Mouse (Mus musculus) cerebellum, postnatal 14 days (tissue): ENCODE measurements around the gene Ino80.
"Not testable (repeated sequence)": the region's sequence is repeated elsewhere in the genome, so short reads cannot be mapped to it uniquely, and the experiment has no call there.

ENCODE experiments used
- DNase-seq, 2 experiments: peaks; one replicate each; pipeline ENCODE4 v3.0.0; 2021; ENCODE audit warnings: mixed read lengths in 2 of 2

Gene Ino80

GRCm38 (mm10) chr2:119477571-119478396, at the start of gene Ino80:
Ino80 (minus strand) TSS chr2:119477687.
- peak; percentile 99 for DNase-seq

DNA sequence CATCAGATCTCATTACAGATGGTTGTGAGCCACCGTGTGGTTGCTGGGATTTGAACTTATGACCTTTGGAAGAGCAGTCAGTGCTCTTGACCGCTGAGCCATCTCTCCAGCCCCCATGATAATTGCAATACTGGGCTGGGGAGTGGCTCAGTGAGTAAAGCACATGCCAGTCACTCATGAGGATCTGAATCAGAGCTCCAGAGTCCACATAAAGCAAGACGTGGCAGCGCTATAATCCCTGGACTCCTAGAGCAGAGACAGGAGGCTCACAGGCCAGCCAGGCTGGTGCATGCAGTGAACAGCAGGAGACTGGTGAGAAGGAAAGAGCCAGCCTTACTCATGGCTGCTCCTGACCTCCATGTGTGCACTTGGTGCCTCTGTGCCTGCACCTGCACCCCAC, 47.9 kb upstream of the Ino80 start:
- DNase-seq = no peak

- DNase-seq = no peak
Measured at GRCm38 (mm10) chr2:119523836-119524235, 46.3 kb upstream of the Ino80 start.

GRCm38 (mm10) chr2:119520550-119520949, 43.1 kb upstream of the Ino80 start:
- peak; percentile 3 to 5 for DNase-seq

DNA sequence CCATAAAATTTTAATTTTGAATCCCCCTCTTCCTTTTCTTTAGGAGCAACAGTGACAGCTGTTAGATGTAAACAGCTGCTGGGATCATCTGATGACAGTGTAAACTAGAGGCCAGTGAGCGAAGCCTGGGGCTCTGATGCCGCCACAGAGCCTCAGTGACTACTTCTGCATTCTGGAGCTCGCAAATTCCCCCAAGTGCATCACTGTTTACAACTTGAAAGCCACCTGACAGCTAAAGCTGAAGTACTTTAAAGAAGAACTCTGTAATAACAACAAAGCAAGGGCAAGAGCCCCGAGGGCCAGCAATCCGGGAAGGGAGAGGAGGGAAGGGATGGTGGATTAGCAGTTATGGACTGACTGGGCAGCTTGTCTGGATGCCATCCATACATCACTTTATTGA, 39.3 kb upstream of the Ino80 start:
- no peak for DNase-seq

DNA sequence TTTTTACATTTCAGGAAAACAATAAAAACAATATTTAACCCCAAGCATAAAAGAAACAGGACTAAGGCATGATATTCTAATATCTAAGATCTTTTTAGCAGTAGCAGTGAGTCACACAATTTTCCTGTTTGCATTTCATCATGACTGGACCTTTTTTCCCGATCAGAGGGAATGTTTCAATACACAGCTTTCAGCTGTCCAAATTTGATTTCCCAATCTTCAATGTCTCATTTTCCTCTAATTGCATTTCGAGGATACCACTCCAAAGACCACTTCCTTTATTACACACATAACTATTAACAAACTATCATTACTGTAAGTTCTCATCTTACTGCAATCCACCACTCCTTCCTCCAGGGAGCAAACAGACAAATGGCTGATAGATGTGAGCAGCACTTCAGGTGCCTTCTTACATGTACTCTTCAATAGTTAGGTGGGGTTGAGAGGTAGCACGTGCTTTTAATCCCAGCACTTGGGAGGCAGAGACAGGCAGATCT, 36.6 kb upstream of the Ino80 start:
- no peak for DNase-seq

- DNase-seq = no peak
Measured at GRCm38 (mm10) chr2:119512292-119512691, 34.8 kb upstream of the Ino80 start.

DNA sequence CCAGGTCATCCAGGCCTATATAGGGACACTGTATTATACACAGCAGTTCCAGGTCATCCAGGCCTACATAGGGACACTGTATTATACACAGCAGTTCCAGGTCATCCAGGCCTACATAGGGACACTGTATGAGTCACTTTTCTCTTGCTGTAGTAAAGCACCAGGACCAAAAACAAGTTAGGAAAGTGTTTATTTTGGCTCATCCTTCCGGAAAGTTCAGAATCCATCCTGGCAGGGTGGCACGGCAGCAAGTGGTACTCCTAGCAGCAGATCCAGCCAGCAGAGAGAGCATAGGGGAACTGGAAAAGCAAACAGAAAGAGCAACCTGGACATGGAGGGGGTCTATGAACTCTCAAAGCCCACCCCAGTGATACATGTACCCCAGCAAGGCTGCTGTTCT, 33.4 kb upstream of the Ino80 start:
- DNase-seq = no peak

DNA sequence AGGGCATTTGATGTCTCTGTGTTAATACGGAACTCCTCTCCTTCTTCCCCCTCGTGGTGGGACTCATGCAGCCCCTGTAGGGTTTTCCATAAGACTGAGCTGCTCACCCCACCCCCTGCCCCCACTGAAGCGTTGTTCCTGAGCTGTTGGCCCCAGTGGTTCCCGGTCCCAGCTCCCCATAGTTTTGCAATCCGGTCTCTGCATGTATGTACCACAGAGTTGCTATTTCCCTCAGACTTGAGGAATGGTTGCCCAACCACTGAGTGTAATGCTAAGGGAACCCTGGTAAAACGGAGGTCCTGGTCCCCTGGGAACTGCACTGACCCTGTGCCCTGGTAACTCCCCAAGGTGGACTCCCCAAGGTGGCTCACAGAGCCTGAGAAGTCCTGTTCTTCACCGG, 31.0 kb upstream of the Ino80 start:
- not testable (repeated sequence) for DNase-seq

DNA sequence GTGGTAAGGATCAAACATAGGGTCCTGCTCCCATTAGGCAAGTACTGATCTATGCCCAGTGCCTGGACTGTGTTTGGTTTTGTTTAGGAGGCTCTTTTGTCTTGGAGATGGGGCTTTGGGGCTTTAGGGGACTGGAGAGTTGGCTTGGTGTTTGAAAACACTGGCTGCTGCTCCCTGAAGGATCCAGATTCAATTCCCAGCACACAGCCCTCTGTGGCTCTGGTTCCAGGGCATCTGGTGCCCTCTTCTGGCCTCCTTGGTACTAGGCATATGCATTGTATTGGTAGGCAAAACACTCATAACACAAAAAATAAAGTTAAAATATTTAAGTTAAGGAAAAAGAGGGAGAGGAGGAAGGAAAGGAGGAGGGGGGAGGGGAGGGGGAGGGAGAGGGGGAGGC, 29.6 kb upstream of the Ino80 start:
- no peak for DNase-seq

GRCm38 (mm10) chr2:119500965-119501652, 23.6 kb upstream of the Ino80 start:
- no peak for DNase-seq

GRCm38 (mm10) chr2:119498859-119499258, 21.4 kb upstream of the Ino80 start:
- DNase-seq = no peak

DNA sequence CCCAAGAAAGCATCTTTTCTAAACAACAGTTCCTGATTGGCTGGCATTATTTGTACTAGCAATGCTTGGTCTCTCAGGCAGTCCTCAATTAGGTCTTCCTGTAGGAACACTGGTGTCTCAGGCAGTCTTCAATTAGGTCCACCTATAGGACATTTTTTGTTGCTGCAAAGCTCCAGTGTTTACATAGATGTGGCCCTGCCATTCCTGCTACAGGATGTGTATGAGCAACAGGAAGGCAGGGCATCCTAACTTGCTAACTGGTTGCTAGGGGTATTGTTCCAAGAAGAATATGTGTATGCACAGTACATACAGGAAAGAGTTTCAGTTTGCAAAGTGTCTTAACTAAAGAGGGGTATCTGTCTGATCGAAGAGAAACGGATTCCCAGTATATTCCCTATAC, 18.6 kb upstream of the Ino80 start:
- DNase-seq = no peak

- no peak for DNase-seq
Measured at GRCm38 (mm10) chr2:119491953-119492352, 14.5 kb upstream of the Ino80 start.

DNA sequence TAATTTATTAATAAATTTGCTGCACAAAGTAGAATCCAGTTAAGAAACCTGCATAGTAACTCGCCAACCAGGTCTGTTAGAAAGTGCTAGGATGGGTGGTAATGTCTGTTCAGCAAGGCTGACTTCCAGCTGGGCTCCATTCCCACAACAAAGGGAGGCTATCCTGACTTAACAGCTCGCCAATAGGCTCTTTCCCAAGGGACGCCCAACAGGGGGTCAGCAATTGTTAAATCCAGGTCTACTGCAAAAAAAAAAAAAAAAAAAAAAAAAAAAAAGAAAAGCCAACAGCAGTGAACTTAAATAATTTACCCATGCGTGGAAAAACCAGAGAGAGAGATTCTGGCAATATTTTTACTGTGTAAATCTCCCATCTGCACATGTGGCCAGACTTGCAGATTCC, 9.0 kb upstream of the Ino80 start:
- DNase-seq = no peak

- no peak for DNase-seq
Measured at GRCm38 (mm10) chr2:119482307-119482706, 4.8 kb upstream of the Ino80 start.

GRCm38 (mm10) chr2:119478397-119478749, 886 bp upstream of the Ino80 start:
- no peak for DNase-seq

DNA sequence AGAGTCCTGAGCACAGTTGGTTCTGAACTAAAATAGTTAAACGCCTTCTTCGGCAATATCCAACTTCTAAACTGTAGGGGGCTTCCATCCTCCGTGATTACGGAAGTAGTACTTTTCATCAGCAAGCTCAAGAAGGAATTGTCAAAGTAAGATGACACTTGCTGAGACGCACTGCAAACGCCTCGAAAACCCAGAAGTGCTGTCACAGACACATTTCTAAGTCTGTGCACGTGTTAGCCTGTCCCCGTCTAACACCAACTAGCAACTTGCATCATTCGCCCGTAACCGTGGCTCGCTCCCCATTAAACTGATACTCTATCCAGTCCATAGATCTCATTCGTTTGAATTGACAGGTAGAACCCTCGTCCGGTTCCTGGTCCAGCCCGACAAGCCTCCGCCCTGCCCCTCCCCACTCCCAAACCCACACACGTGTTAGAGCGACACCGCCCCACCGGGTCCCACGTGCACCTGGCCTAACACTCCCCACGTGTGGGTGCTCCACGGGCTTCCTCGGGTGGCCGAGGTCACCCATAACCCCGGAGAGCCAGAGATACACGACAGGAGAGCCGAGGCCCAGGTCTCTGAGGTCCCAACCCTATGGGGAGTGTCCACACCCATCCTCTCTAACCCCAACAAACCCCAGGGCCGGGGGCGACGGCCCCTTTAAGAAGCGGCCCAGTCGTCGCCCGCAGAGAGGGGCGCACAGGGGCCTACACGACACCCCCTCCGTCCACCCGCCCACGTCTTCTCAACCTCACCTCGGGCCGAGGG, 681 bp downstream of the Ino80 start:
- DNase-seq = peak; percentile 73 to 79

- DNase-seq = no peak
Measured at GRCm38 (mm10) chr2:119476166-119476565, 1.3 kb downstream of the Ino80 start.

GRCm38 (mm10) chr2:119463945-119464344, 13.5 kb downstream of the Ino80 start:
- DNase-seq = no peak

DNA sequence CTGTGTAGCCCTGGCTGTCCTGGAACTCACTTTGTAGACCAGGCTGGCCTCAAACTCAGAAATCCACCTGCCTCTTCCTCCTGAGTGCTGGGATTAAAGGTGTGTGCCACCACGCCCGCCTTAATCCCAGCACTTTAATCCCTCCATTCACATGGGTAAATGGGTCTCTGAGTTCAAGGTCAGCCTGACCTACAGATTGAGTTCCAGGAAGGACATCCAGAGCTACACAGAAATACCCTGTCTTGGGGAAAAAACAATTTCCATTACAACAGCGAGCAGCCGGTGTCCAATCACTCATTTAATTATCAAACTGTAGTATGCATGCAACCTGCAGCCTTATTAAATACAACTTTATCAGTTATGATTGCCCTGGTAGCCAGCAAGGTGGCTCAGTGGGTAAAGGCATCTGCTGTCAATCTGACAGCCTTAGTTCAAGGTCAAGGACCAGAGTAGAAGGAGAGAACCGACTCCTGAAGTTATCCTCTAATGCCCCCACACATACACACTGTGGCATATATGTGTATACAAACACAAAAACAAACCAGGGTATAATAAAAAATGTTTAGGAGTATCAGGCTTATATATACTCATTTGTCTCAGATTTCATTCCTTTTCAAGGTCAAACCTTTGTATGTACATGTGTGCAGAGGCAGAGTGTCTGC, 14.2 kb downstream of the Ino80 start:
- DNase-seq = no peak

GRCm38 (mm10) chr2:119461028-119461427, 16.5 kb downstream of the Ino80 start:
- DNase-seq = no peak

- DNase-seq = no peak
Measured at GRCm38 (mm10) chr2:119454558-119454957, 22.9 kb downstream of the Ino80 start.
